Mouse (Mus musculus) granulocyte monocyte progenitor cell, adult 5-6 weeks (primary cell): ENCODE data around the gene Clcn5. TPM values are rescaled to one million over a fixed set of nuclear protein-coding genes. Genes with fewer than 3 reads are reported as not detected.

ENCODE experiments used
- ATAC-seq: replicated peaks from 2 replicates; pipeline ENCODE4 v1.8.0; 2016; ENCODE audit warnings: mild to moderate bottlenecking, moderate TSS enrichment, inconsistent platforms; ENCODE audit not compliant: poor library complexity, severe bottlenecking
- total RNA-seq, 2 experiments: library from RNA; stranded (forward) in 1 of 2; stranded (reverse) in 1 of 2; fragments of 200-712, 200-1000 nt in 1 of 2; fragments of >200 nt in 1 of 2; fragmentation: Nextera tagmentation in 1 of 2; gene quantifications; 2 replicates each; pipeline ENCODE4 v1.2.3; 2014 to 2017

Gene Clcn5
- total RNA-seq, 2 experiments from 2014 or later: 3.3 to 5.8 TPM

DNA sequence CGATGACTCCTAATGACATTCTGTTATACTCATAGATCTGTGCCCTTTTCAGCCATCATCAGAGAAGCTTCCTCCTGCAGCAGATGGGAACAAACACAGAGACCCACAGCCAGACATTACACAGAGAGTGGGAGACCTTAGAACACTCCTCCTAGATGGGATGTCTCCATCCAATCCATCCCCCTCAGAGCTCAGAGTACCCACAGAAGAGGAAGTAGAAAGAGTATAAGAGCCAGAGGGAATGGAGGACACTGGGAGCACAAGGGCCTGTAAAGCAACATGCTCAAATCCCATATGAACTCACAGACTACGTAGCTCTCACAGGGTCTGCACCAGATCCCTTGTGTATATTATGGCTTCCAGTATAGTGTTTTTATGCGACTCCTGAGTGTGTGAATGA lies 115.6 kb downstream of the Clcn5 start:
- ATAC-seq: peak; percentile 58; the same call in 1 of the 2 replicates

DNA sequence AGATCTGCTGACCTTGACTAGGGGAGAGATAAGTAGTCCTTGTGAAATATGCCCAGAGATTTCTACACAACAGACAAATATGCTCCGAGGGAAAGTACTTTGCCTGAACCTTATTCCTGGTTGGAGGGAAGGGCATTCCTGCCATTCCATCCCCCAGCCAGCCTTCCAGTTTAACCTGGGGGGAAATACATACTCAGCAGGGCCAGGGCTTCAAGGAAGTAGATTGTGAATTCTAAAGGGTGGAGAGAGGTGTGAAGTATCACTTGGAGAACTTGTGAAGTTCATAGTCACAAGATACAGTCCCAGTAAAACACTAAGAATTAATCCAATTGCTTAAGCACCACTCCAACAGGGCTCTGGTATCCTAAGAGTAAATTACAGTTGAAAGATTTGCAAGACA lies 121.3 kb downstream of the Clcn5 start:
- no peak for ATAC-seq

DNA sequence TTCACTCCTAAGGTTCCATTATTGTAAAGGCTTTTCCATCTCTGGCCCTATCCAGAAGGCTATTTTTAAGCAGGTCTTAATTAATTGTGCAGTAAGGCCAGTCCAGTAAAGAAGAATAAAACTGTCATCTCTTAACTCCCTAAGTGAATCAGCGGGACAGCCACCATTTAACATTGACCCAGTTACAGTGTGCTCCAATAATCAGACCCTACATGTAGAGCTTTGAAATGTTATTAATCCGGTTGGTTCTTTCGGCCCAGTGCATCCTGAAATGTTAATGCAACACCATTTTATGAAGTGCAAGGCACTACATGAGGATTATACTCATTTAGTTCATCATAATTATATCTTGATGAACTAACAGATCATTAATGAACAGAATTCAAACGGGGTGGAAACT lies 128.3 kb downstream of the Clcn5 start:
- ATAC-seq: no peak

DNA sequence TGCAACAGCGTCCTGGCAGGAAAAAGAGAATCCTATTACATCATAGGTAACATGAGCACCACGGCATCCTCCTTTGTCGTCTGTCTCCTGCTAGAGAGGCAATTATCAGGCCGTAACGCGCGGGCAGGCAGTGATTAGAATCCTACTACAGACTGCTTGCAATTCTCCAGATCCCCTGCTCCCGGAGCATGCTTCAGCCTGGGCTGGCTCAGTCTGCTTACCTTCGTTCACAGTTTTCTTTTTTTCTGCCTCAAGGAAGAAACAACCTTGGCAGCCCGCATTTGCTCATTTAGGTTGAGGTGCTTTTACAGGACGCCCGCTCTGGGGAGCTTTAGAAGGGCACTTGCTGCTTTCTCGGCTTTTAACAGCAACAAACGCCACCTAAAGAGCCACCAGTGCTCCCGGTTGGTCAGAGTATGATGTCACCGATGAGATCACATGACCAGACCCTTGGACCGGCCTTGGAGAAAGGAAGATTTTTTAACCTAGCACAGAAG lies 130.8 kb downstream of the Clcn5 start:
- ATAC-seq: peak; percentile 48; the same call in 1 of the 2 replicates

DNA sequence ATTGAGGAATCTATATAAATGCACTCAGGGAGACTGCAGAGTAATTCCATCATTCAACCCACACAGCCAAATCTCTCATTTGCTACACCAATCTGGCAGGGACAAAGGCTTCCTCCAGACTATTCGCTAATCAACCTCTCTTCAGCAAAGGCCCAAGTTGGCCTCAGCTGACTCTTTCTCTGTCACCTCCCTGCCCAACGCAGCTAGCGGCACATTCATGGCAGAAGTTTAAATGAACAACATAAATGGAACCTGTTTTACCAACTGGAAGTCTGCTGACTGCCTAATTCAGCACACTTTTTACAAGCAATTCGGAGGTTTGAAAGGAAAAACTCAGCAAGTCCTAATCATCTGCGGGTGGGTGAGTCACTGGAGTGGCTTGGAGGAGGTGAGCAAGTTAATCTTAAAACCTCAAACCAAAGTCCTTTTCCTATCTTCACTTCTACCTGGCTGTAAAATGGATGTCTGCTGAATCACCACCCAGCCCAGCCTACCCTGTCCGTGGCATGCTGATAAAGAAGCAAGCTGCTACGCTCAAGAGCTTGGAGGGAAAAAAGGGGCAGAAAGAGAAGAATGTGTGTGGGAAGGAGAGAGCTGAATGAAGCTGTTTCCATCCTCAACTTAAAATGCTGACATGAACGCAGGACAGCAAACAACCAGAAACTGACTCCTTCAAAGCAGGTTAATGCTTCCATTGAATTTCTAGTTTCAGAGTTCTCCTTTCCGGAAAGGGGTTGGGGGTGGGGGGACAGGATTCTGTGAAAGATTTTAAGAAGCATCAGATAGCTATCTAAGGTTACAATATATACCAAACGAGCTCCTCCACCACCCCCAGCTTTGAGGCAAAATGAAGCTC lies 131.5 kb downstream of the Clcn5 start:
- no peak for ATAC-seq

DNA sequence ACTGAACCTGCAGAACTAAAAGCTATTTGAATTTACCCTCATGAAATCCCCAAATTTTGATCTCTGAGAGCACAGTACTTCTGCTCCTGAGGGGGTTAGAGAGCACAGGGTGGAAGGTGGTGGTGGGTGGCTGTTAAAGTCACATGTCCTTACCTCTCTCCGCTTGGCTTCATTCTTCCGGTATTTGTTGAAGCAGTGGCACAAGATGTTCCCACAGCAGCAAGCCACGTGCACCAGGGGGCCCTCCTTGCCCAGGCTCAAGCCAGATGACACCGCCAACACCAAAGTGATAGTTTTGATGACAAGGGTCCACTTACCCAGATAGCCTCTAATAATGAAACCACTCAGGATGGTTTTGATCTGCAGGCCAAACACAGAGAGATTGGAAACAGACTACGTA lies 149.0 kb downstream of the Clcn5 start:
- no peak for ATAC-seq

DNA sequence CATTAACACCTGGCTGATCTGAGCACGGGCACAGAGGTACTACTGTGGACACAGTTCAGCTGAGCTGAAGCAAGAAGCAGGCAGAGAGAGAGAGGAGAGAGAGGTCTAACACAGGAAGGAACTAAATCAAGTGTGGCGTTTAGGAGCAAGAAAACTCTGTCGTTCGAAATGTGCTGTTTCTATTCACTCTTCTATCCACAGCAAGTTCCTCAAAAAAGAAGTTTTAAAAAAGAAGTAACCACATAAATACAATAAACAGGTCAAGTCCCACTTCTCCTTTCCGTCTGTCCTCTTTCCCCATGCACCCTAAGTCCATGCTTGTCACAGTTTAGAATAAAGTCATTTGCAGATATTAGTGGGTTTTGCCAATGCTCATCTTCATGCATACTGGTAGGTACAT lies 150.4 kb downstream of the Clcn5 start:
- ATAC-seq: peak; percentile 92

DNA sequence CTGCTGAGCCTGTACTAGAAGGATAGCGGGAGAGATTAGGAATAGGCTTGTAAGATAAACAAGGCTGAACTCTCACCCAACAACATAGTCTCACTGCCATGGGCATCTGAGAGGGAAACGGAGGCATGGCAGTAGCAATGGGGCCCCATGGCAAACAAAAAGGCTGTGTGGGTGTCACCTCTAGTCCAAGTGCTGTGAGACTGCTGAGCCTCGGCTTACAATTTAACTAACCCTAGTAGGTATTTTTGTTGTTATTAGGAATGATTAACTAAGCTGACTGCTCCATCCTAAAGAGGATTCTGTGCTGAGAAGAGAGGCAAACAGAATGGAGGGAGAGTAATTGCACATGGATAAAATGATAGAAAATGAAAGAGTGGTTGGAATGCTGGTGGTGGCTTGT lies 161.2 kb downstream of the Clcn5 start:
- ATAC-seq: no peak

DNA sequence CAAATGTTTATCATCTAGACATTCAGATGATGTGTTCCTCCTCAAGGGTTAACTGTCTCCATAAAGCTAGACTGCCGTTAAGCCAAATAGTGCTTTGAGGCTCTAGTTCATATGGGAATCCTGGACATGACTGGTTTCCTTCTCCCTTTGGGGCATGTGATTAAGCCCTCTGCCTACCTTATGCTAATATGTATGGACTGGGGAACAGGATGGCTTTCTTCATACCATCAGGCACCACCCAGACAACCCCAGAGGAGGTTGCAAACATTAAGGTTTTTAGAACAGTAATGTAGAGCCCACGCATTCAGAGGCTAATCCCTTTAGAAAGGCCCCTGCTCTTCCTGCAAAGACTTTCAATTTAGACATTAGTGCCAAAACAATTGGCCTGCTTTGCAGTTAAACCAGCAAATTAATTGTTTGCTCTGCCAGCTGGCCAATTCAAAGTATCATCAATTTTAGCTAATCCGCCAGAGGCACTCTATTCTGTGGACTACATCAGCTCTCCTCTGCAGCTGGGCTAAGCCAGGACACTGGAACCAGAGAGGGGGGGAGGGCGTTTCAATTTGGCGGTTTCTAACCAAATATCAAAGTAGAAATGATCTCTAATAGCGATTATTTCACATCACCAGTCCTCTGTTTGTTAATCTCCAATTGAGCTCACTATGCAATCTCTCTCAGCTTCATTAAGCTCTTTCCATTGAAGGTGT lies 163.0 kb downstream of the Clcn5 start:
- no peak for ATAC-seq

DNA sequence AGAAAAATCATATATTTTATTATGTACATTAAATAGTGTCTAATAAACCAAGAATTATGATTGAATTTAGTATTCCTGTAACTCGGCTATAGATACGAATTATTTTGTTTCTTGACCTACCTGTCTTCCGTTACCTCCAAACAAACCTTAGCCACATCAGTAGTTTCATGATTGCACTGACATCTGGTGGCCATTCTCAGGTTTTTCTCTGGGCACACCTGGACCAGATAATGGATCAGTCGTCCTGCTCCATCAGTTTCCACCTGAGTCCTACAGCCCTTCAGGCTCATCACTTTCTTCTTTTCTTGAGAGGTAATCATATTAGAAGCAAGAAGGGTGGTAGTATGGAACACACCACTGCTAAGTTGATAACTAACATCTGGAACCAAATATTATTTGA lies 169.0 kb downstream of the Clcn5 start:
- no peak for ATAC-seq

DNA sequence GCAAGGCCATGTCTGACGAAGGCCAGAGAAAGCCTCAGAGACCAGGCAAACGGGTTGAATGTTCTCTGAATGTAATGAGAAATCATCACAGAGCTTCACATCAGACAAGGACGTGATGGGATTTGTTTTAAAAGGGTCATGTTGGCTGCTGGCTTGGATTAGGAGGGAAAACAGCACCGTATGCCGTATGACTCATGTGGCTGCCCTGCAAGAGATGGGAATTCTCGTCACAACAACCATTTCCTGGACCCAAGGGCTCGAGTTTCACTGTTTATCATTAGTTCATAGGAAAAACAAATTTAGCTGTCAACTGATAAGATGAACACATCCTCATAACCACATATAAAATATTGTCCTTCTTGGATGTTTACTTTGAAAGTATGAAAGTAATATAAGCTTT lies 173.0 kb downstream of the Clcn5 start:
- no peak for ATAC-seq

DNA sequence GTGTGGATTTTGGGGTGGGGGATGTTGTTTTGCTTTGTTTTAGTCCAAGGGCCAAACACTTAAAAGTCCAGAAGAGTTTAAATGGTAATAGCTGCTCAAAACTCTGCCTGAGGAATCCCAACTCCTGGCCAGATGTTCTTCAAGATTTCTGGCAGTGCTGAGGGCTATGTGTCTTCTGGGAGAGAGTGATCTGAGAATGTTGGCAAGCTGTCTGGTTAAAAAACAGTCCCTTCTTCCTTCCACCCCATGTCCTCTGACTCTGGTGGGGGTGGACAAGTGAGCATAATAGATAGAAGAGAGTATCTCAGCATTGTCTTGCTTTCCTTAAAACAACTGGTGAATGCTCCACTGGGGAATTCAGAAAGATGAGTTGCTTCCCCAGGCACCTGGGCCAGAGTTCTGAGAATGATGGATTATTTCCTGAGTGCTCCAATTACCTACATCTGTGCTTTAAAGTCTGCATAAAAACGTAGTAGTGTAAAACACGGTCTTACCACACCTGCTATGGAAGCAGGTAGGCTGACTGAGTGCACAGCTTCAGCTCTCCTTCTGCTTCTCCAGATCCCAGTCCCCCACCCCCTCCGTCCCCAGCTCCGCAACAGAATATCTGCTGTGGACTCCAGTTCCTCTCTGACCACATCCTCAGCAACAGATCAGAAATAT lies 197.4 kb downstream of the Clcn5 start:
- no peak for ATAC-seq

DNA sequence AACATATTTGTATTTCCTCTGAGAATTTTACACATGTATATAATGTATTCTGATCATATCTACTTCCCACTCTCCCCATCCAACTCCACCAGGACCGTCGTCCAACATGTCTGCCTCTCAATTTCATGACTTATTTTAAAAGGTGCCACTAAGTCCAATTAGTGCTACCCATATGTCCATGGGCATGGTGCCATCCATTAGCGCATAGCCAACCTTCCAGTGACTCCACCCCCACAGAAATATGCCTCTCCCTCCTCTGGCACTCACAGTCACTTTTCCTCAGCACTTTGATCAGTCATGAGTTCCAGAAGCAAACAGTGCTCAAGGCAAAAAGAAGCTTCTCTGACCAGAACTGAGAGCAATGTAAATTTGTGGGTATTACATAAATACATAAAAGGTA lies 204.3 kb downstream of the Clcn5 start:
- no peak for ATAC-seq

Other genes with a start within 250 kb of the Clcn5 start
- gene Usp27x, start 56.5 kb upstream of the Clcn5 start, total RNA-seq (2014; fragmentation: Nextera tagmentation): 0.30 and 1.2 TPM in 2 replicates
- 0.56 and 0.67 TPM in 2 replicates for gene Usp27x, start 56.5 kb upstream of the Clcn5 start, total RNA-seq (2017)